Mouse (Mus musculus) induced T-regulatory cell, adult 2 months (primary cell): ENCODE data around the gene Churc1.

ENCODE experiments used
- DNase-seq: peaks from one replicate; pipeline ENCODE4 v3.0.0-alpha.2; 2012; ENCODE audit warnings: low read depth

The Churc1 gene

DNA sequence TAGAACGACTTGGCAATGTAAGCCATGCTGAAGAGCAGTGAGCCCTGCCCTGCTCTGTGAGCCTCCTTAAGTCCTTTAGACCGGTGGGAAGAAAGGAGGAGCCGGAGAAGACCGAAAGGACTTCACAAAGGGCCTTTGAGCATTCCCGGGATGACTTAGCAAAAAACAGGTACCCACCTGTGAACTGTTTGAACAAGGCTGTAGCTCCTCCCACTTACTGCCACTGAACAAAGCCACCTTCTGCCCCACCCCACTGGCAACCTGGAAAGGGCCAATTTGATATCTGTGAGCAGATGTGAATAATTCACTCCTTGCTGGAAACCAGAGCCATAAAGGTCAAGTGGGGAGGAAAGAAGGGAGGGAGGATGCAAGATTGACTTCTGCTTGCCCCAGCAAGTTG lies 30.0 kb downstream of the Churc1 start, which contains the start of gene Gpx2:
TSS of gene Gpx2 (minus strand) at position 205 of the 400 bp plus-strand sequence.
- no peak for DNase-seq

DNA sequence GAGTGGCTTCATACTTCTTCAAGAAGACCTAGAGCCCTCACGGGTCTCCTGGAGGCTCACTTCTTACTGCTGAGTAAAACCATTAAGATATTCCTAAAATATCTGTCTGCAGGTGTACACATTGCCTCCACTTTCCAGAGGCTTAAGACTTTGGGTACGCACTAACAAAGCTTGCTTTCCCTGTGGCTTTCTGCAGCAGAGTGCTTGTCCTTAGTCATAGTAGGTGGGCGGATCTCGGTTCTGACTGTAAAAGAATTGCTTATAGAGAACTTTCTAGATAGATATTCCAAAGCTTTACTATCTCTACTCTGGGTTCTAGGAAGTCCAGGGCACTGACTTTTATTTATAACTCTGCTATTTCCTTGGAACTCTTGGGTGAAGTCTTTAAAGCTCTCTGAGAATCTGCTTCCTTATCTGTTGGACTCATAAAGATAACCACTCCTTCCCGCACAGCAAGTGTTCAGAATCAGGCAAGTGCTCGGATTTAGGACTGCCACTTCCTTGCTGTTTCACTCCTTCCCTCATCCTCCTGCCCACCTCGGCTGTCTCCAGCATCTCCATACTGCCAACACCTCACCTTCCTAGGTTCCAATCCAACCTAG lies 31.7 kb downstream of the Churc1 start:
- DNase-seq = no peak

DNA sequence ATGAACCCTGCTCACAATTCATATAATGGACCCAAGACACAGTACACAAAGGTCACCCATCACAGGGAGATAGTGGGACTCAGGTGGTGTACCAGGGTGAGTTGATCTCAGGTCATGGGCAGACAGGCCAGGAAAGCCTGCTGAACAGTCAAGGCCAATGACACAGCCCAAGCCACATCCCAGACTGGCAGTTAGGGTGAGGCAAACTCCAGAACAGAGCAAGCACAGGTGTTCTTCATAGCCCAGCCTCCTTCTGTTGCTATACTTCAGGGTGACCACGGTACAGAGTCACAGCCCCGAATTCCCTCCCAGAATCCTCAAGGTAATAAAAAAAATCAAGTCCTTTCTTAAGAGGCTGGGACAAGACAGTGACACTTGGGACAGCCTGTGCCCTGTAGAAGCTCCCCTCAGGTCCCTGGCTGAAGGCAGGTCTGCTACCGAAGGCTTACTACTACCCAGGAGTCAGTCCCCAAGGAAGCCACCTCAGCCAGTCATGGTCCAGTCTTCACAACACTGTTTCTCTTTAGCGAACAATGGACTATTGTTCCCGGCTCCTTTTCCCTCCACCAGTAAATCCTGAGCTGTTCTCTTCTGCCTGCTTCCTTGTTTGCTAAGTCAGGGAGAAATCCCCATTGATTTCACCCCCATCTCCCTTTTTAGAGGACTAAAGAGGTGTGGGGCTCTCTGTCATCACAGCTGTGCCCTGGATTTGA lies 32.8 kb downstream of the Churc1 start:
- DNase-seq = no peak

DNA sequence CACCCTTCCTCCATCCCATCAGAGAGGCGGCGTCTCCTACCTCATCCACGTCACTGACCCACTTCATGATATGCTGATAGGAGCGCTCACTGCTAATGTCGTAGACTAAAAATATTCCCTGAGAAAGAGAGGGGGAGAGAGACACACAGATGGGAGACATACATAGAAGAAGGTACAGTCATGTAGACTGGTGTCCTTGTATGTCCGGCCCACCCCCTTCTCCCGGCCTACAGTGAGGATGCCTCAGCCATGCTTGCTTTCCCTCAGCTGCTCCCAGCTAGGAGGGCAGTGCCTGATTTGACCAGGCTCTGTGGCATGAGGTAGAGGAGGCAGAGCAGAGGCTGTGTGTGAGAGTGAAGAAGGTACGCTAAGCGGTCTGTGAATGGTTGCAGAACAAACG lies 37.7 kb downstream of the Churc1 start:
- DNase-seq = no peak

DNA sequence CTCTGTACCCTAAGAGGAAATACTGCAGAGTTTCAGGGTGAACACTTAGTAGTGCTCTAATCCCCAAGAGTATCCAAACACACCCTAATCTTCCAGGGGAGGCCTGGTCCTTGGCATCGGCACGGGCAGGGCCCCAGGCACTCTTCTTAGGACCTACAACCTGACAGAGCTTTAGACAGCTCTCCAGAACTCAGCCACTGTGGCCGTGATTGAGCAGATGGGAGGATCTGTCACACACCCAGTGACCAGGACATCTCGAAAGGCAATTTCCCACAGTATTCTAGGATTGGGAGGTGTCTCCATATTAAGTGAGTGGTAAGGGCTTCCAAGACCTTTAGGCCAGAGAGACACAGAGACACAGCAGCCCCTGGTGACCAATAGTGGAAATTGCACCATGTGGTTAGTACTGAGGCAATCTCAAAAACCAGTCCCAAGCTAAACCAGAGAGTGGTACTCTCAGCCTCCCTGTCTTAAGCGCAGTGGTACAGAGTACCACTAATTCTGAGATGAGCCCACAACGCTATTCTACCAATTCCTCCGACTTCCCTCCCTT lies 38.4 kb downstream of the Churc1 start:
- peak; percentile 64 for DNase-seq

DNA sequence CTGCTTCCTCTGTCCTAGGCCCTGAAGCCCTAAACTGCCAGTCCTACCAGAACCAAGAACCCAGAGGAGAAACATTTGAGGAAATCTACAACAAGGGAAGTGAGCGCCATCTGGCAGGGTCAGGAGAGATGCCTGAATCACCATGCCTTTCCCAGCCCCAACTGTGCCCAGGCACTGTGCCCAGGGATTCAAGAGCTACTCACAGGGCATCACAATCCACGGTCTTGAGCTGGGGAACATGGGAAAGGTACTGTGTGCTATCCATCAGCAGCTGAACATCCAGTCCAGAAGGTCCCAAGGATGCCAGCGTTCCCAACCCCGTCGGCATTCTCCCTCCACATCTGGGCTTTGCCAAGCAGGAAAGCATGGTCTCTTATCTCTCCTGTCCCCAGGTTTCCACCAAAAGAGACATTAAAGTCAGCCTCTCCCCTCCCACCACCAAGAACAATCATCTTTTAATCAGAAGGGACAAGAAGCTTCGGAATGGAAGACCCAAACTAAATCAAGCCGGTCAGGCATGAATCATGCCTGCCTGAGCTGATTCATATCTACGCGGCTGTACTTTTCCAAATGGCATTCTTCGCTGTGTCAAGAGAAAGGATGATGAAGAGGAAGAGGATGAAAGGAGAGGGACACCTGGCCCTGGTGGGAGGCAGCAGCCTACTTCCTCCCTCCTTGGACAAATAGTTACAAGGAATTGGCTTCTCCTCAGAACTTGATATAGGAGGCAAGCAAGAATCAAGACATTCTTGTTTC lies 39.9 kb downstream of the Churc1 start:
- DNase-seq = no peak

DNA sequence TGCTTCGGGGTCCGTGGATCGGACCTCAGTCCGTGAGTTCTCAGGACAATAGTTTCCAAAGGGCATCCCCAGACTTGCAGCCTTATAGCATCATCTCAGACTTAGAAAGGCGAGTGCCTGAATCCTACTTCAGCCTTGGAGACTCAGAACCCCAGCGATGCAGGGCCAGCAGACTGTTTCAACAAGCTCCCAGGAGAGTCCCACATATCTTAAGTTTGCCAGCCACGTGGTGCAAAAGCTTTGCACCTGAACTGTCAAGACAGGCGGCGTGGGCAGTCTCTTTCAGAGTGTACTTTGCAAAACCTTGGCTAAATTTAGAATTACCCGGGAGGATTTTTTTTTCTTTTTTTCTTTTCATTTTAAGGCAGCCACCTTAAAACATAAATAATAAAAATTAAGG lies 42.5 kb downstream of the Churc1 start:
- no peak for DNase-seq

DNA sequence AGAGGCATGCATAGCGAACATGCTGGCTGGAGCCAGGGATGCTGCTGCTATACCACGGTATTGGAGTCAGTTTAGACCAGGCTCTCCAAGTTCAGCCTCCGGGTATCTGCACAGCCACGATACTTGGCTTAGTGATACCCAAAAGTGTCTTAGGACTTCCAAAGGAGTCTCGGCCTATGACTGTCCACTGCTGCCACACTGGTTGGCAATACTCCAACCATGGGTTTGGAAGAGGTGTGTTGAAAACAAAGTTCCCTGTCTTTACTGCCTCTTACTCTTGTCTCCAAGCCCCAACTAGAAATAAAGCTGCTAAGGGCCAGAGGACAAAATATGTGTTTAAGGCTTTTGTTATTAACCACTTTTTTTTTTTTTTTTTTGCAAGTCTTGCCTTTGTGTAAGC lies 45.2 kb downstream of the Churc1 start:
- no peak for DNase-seq

DNA sequence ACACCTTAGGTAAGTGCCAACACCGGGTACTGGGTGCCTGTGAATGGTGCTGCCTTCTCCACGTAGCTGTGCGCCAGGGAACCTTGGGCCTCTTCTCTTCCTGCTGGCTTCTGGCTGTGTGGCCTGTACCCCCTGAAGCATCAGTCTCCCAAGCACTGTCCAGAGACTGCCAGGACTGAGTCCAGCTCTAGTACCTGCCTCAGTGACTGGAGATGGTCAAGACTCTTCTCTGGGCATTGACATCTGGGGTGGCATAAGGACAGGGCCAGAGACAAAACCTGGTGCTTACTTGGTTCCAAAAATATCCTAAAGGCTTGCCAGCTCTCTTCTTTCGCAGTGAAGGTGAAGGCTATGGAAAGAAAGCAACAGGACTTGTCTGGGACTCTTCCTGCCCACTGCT lies 45.7 kb downstream of the Churc1 start:
- DNase-seq = no peak

DNA sequence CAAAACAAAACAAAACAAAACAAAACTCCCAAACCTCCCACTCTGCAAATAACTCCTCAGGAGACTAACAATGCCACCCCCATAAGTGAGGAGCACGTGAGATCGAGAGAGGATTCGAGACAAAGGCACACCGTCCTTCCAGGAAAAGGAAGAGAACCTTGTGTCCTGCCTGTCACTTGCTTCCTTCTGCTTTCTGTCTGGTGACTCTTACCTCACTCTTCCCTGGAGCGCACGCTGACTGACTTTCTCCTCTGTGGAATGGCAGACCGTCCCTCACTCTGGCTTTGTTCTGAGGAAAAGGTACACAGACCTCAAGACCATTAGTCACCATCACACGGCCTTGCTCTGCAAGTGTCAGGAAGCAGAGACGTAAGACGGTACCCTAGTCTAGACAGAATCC lies 48.2 kb downstream of the Churc1 start:
- DNase-seq = no peak

DNA sequence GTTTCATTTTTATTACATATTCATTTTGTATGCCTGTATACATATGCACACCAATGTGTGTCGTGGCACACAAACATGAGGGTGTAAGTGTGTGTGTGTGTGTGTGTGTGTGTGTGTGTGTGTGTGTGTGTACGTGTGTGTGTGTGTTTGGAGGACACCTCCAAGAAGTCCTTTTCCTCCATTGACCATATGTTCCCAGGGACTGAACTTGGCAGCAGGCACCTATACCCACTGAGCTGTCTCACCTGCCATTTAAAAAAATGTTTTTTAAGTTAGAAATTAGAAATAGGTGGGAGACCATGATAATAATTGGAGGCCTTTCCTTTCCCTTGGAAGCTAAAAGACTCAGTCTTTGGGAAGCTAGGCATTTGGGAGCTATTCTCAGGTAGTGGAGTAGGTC lies 48.8 kb downstream of the Churc1 start:
- no peak for DNase-seq

DNA sequence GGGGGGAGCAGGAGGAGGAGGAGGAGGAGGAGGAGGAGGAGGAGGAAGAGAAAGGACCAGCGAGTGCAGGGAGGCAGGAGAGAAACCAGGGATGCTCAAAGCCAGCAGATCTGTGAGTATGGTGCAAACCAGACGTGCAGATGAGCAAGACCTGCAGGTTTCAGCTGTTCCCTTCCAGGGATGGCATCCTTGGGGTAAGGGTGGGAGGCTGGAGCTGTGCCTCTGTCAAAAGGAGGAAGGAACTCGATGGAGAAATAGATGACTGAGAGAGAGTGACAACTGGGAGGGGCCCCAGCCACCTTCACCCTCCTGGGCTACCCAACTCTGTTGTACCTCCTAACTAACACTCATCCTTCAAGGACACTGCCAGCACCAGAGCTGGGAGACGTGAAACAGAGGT lies 51.4 kb downstream of the Churc1 start:
- DNase-seq = no peak

DNA sequence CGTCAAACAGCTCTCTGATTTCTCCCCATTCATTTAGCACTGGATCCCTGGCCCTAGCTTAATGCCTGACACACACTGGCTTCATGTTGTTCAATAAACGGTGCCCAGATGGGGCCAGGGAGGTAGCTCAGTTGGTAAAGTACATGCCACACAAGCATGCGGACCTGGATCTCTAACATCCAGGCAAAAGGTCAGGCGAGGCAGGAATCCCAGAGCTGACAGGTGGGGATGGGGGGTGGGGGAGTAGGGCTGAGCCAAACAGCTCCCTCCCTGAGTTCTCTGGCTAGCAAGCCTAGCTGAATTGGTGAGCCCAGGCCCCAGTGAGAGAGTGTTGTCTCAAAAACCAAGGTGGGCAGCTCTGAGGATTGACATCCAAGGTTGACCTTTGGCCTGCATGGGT lies 51.8 kb downstream of the Churc1 start:
- DNase-seq = no peak

DNA sequence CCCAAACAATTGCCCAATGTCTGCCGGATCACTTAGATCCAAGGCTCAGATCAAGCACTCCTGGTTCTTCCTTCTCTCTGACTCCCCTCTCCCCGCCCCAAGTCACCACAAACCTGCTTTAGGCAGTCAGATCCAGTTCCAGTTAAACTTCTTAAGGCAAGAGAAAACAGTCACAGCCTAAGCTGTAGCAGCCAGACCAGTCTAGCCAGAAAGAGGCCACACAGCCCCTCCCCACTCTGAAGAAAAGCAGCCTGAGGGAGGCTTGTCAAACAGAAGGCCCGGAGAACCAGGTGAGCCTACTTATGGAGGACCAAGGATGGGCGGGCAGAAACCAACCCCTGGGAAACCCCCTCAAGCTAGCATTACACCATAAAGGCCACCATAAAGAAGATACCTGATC lies 52.8 kb downstream of the Churc1 start:
- DNase-seq = no peak

DNA sequence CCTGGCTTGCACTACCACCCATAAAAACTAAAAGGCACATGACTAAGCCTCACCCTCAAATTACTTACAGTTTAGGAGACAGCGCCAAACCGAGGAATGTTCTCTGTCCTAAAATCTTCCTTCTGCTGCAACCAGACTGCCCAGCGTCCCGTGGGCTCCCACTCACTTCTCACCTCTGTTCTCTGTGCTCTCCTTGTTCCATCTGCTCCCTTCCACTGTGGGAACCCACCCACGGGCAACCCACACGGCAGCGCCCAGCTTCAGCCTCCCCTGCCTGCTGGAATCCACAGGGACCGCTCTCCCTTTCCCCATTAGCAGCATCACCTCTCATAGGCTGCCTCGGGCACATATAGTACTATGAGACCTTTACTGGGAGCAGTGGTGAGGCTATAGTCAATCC lies 53.6 kb downstream of the Churc1 start:
- DNase-seq = no peak

DNA sequence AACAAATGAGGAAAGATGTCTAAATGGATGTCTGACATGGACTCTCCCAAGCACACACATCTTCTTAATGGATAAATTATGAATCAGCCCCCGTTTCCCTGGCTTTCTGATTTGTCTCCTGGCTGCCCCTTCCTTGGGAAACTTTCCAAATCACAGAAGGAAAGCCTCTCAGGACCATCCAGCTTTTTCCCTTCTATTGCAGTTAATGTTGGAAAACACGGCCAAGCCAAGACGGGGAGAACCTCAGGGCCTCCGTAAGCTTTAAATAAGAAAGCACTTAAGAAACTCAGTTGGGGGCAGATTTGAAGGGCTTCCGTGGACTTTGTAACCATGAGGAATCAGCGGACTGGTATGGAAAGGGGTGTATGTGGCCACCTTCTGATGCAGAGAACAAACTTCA lies 54.5 kb downstream of the Churc1 start:
- no peak for DNase-seq

DNA sequence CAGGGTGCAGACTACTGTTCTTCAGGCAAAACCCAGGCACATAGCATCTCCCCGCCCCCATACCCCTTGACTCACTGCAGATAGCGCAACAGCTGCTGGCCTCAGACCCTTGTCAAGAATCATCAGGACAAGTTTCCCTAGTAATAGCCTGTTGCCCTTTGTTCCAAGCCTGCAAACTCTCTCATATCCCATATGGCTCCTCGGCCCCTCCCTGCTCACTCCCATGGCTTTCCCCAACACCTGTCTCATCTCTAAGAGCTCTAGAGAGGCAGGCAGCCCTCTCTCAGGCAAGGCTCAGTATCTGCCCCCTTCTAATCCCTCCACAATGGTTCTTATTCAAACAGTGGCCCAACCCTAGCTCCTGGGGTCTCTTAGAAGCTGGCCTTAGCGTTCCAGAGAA lies 55.3 kb downstream of the Churc1 start:
- no peak for DNase-seq

DNA sequence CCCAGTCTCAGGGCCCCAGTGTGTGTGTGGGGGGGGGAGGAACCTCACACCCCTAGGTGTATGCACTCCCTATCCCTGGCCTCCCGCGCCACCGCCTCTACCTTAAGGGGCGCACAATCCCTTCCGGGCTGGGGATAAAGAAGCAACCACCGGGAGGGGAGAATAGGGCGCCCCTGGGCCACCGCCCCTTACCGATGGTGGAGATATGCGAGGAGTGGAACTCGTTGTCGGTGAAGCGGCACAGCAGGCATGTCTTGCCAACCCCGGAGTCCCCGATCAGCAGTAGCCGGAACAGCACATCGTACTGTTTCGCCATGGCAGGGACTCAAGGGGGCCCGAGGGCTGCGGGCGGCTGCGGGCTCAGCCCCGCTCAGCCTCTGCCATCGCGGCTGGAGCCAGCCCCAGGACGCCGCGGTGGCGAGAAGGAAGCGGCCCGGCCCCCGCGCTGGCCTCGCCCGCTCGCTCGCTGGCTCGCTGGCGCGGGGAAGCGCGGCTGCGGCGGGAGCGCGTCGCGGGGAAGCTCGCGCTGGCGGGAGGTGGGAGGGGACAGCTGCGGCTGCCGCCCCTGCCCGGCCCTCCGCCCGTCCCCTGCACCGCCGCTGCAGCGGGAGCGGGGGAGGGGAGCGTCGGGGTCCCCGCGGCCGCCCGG lies 56.8 kb downstream of the Churc1 start:
- DNase-seq = peak; percentile 26

DNA sequence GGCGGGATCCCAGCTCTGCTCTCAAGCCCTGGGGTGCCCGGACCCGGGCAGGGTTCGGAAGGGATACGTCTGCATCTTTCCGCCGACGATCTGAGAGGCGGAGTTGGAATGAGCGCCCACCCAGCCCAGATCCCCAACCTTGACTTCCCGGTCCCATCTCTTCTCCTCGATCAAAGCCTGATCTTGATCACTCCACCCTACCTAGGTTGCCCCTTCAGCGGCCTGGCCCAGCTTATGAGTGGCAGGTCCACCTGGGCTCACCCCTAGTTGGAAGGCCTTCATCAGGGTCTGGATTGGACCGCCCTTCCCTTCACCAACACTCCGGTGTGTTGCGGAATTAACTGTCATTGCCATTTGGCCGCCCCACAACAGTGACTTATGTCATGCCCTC lies 57.3 kb downstream of the Churc1 start, which contains the start of gene Rab15:
TSS of gene Rab15 (minus strand) at position 258 of the 391 bp plus-strand sequence.
- DNase-seq = no peak

DNA sequence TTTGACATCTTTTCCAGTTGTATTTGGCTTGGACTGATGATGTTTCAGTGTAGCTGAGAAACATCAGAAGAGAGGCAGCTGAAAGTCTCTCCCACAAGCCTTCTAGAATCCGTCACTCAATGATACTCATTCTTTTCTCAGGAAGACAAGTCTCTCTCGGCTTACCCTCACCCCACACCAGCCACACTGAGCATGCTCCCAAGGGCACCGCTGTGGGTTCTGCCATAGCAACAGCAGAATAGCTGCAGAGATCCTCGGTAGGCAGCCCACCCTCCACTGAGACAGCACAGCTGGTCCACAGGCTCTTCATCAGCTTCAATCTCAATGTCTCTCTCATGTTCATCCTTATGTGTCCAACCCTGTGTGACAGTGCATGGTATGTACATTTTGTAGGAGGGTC lies 59.9 kb downstream of the Churc1 start:
- no peak for DNase-seq

DNA sequence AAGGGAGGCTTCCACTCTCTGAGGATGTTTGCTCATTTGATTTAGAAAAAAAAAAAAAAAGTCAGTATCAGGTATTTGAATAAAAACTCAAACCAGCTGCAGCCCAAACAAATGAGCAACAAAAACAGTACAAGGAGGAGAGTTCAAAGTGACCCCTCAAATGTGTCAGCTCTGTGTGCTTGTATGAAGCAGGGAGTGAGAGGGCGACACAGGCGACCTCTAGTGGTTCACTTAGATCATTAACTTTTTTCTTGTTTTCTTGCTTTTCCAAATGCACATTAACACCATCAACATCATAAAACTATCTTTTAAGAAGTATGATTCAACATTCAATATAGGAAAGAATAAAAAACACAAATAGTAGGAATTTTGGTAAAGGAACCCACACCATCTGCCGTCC lies 67.4 kb downstream of the Churc1 start:
- peak; percentile 73 for DNase-seq
